Mouse (Mus musculus) forebrain, embryonic 15.5 days (tissue): ENCODE results near the gene Mnd1. TPM values are rescaled to one million over a fixed set of nuclear protein-coding genes. Genes with fewer than 3 reads are reported as not detected.

Source experiments
- ATAC-seq: fragments of 200-750 bp; cut with Nextera tagmentation; replicated peaks from 2 replicates; pipeline ENCODE4 v1.8.0; 2017; ENCODE audit warnings: mild to moderate bottlenecking, moderate TSS enrichment, moderate library complexity
- H3K27ac ChIP-seq: fragments of 300-500 bp; sonication (generic); replicated peaks from 2 replicates; pipeline ENCODE4 v1.5.1; 2015; ENCODE audit warnings: mild to moderate bottlenecking, inconsistent platforms
- H3K27me3 ChIP-seq: fragments of 300-500 bp; sonication (generic); 2 replicates; pipeline ENCODE4 v1.6.1; 2015; ENCODE audit warnings: inconsistent platforms
- H3K36me3 ChIP-seq: fragments of 300-500 bp; sonication (generic); 2 replicates; pipeline ENCODE4 v1.6.1; 2015; ENCODE audit warnings: mild to moderate bottlenecking, inconsistent platforms
- H3K4me1 ChIP-seq: fragments of 300-500 bp; sonication (generic); 2 replicates; pipeline ENCODE4 v1.6.1; 2015; ENCODE audit warnings: inconsistent platforms
- H3K4me2 ChIP-seq: fragments of 300-500 bp; sonication (generic); replicated peaks from 2 replicates; pipeline ENCODE4 v1.6.1; 2015; ENCODE audit warnings: mild to moderate bottlenecking, inconsistent platforms
- H3K4me3 ChIP-seq: fragments of 300-500 bp; sonication (generic); 2 replicates; pipeline ENCODE4 v1.5.1; 2015; ENCODE audit warnings: mild to moderate bottlenecking, inconsistent platforms
- H3K9ac ChIP-seq: fragments of 300-500 bp; sonication (generic); replicated peaks from 2 replicates; pipeline ENCODE4 v1.6.1; 2015; ENCODE audit warnings: mild to moderate bottlenecking, inconsistent platforms
- H3K9me3 ChIP-seq: fragments of 300-500 bp; sonication (generic); 2 replicates; pipeline ENCODE4 v1.6.1; 2016; ENCODE audit warnings: inconsistent platforms
- WGBS: fragments of 180-500 bp; shearing (Covaris S2); methylation state at CpG from one replicate; pipeline ENCODE4 v1.1.7; 2015; ENCODE audit warnings: mixed read lengths; 5-methylcytosine and 5-hydroxymethylcytosine counted together
- polyA plus RNA-seq: library from polyadenylated mRNA; unstranded; fragments of >200 nt; fragmentation: Nextera tagmentation; extraction: Ambion mirVana; gene quantifications from 2 replicates; pipeline ENCODE4 v1.2.1, GENCODE M21; 2015

Mnd1 gene
- 2.5 and 3.9 TPM in 2 replicates for polyA plus RNA-seq

GRCm38 (mm10) chr3:84155558-84156006, at the start of gene Mnd1:
Gene Mnd1, minus strand, starts transcription at chr3:84155786.
- peak; percentile 97 for ATAC-seq
- Histone ChIP-seq H3K36me3 (peaks cover 22% of the 10 kb centered on the region), H3K9me3 (no peaks in the 10 kb centered on the region), H3K4me2 (peak within 1 kb of the TSS; percentile 99), H3K27ac (peak within 1 kb of the TSS; percentile 43; the same call in 1 of the 2 replicates), H3K4me3 (peak within 1 kb of the TSS; percentile 58), H3K4me1 (peaks cover 14% of the 10 kb centered on the region), H3K27me3 (no peaks in the 10 kb centered on the region), H3K9ac (peak within 1 kb of the TSS; percentile 55)
- WGBS, result under 1% methylated on average over 29 of the region's 29 CpGs

DNA sequence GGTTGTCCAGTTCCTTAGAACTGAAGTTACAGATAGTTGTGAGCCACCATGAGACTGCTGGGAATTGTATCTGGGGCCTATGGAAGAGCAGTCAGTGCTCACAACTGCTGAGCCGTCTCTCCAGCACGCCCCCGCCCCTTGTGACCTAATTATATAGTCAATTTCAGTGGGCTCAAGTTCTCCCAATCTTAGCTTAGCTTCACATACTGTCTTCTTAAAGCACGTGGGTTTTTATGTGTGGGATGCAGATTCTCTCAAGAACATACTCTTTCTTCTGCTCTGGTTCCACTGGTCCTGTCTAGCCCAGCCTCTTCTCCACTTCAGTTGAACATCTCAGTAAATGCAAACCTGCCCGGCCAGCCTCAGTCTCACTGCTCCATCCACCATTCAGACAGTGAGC, 49.1 kb upstream of the Mnd1 start:
- Histone ChIP-seq H3K4me2 (no peak overlapping the region), H3K9ac (no peak overlapping the region), H3K4me3 (no peak overlapping the region), H3K9me3 (no peaks in the 10 kb centered on the region), H3K27ac (no peak overlapping the region), H3K36me3 (peaks cover 51% of the 10 kb centered on the region), H3K4me1 (peaks cover 39% of the 10 kb centered on the region), H3K27me3 (no peaks in the 10 kb centered on the region)
- WGBS, result 83% methylated on average over 5 of the region's 5 CpGs
- ATAC-seq, result no peak

- WGBS, result 16% methylated on average over 13 of the region's 13 CpGs
- H3K27ac ChIP-seq, result peak overlapping the region; percentile 88
- no peaks in the 10 kb centered on the region for H3K27me3 ChIP-seq
- no peaks in the 10 kb centered on the region for H3K9me3 ChIP-seq
- ATAC-seq, result peak; percentile 89
- no peak overlapping the region for H3K4me3 ChIP-seq
- H3K4me2 ChIP-seq, result no peak overlapping the region
- peaks cover 30% of the 10 kb centered on the region for H3K36me3 ChIP-seq
- no peak overlapping the region for H3K9ac ChIP-seq
- H3K4me1 ChIP-seq, result peaks cover 19% of the 10 kb centered on the region
These were observed 45.2 kb upstream of the Mnd1 start for GRCm38 (mm10) chr3:84200559-84201420.

DNA sequence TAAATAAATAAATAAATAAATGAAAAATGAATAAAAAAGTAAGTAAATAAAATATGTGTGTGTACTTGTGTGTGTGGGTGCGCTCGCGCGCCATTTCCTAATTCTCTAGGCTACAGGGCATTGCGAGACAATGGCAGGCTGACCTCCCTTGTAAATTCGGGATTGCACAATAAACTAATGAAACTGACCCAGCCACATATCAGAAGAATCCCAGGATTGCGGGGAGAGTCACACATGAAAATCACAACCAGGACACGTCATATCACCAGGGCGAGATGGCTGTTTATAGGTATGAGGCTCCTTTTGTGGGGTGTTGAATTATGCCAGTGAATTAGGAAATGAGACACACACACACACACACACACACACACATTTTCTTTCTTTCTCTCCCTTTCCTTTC, 43.9 kb upstream of the Mnd1 start:
- no peak overlapping the region for H3K4me2 ChIP-seq
- WGBS, result 94% methylated on average over 9 of the region's 9 CpGs
- peaks cover 19% of the 10 kb centered on the region for H3K4me1 ChIP-seq
- 0 out of 2 replicates have a peak overlapping the region, but pooled peaks have one; percentile 34 for H3K27ac ChIP-seq
- no peaks in the 10 kb centered on the region for H3K27me3 ChIP-seq
- ATAC-seq, result no peak
- H3K36me3 ChIP-seq, result peaks cover 24% of the 10 kb centered on the region
- H3K4me3 ChIP-seq, result no peak overlapping the region
- no peak overlapping the region for H3K9ac ChIP-seq
- no peaks in the 10 kb centered on the region for H3K9me3 ChIP-seq

DNA sequence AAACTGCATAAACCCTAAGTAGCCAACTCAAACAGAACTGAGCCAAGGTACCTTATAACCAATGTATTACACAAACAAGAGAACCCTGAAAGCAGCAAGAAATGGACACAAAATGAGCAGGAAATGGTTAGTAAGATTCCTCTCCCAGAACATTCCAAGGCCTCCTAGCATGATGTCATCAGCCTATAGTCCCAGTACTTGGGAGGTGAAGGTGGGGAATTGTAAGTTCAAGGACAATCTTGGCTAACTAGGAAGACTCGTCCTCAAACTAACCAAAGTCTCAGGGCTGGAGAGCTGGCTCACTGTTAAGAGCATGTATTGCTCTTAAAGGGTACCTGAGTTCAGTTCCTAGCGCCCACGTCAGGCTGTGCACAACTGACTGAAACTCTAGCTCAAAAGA, 42.6 kb upstream of the Mnd1 start:
- Histone ChIP-seq H3K9me3 (no peaks in the 10 kb centered on the region), H3K9ac (no peak overlapping the region), H3K27me3 (no peaks in the 10 kb centered on the region), H3K4me3 (no peak overlapping the region), H3K4me2 (no peak overlapping the region), H3K27ac (no peak overlapping the region), H3K4me1 (peaks cover 19% of the 10 kb centered on the region), H3K36me3 (peaks cover 30% of the 10 kb centered on the region)
- ATAC-seq, result no peak
- WGBS, result 94% methylated on average over 3 of the region's 3 CpGs

DNA sequence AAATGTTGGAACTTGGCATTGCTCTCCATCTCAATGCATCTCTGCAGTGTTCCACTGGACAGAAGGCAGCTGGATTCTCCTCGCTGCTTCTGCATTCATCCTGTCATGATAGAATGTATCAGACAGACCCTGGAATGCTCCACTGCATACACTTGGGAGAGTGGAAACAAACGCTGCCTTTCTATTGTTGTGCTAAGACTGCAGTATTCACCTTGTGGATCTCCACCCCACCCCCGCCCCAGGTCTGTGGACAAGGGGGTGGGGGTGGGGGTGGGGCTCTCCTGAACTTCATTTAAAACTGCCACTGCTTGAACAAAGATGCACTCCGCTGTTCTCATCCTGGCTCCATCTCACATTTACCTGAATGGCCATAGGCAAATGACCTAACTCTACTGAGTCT, 38.3 kb upstream of the Mnd1 start:
- peaks cover 56% of the 10 kb centered on the region for H3K36me3 ChIP-seq
- peaks cover 20% of the 10 kb centered on the region; the same call in 1 of the 2 replicates for H3K4me1 ChIP-seq
- no peak overlapping the region for H3K9ac ChIP-seq
- no peak overlapping the region for H3K27ac ChIP-seq
- H3K4me3 ChIP-seq, result no peak overlapping the region
- no peaks in the 10 kb centered on the region for H3K9me3 ChIP-seq
- no peak for ATAC-seq
- no peak overlapping the region for H3K4me2 ChIP-seq
- no peaks in the 10 kb centered on the region for H3K27me3 ChIP-seq
- 56% methylated on average over 4 of the region's 4 CpGs for WGBS

GRCm38 (mm10) chr3:84191141-84191881, 35.7 kb upstream of the Mnd1 start:
- Histone ChIP-seq H3K9me3 (no peaks in the 10 kb centered on the region), H3K36me3 (peaks cover 58% of the 10 kb centered on the region), H3K9ac (no peak overlapping the region), H3K27me3 (no peaks in the 10 kb centered on the region), H3K4me2 (no peak overlapping the region), H3K4me1 (peaks cover 20% of the 10 kb centered on the region; the same call in 1 of the 2 replicates), H3K4me3 (no peak overlapping the region), H3K27ac (no peak overlapping the region)
- 55% methylated on average over 21 of the region's 21 CpGs for WGBS
- ATAC-seq, result 0 out of 2 replicates have a peak, but pooled peaks have one; percentile 1

DNA sequence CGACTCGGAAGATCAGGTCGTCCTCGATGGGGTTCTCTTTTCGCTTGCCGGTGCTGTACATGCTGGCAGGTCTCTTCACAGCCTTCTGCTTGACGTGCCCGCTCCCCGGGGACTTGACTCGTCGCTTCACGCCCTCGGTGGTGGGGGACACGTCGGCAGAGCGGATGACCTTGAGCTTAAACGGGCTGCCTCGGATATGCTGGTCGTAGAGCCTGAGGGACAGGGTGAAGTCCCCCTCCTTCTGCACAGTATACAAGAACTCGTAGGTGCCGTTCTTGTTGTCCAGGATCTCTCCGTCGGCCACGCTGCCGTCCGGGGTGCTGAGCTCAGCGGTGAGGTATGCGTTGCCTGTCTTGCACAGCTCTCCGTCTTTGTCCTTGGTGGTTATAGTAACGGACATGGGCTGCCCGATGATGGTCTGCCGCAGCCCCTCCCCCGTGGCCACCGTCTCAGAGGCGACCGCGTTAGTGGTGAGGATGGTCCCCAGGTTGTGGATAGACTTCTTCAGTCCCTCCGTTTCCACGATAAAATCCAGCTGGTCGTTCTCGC, 35.0 kb upstream of the Mnd1 start:
- peak; percentile 42 for ATAC-seq
- Histone ChIP-seq H3K9ac (no peak overlapping the region), H3K27ac (no peak overlapping the region)

GRCm38 (mm10) chr3:84189629-84190173, 34.1 kb upstream of the Mnd1 start:
- peaks cover 53% of the 10 kb centered on the region for H3K36me3 ChIP-seq
- H3K4me2 ChIP-seq, result no peak overlapping the region
- no peaks in the 10 kb centered on the region for H3K27me3 ChIP-seq
- H3K27ac ChIP-seq, result no peak overlapping the region
- no peak overlapping the region for H3K4me3 ChIP-seq
- peaks cover 20% of the 10 kb centered on the region; the same call in 1 of the 2 replicates for H3K4me1 ChIP-seq
- ATAC-seq, result no peak
- H3K9me3 ChIP-seq, result no peaks in the 10 kb centered on the region; the same call in 1 of the 2 replicates
- no peak overlapping the region for H3K9ac ChIP-seq
- WGBS, result 65% methylated on average over 10 of the region's 10 CpGs

More for the DNA sequence above, 35.0 kb upstream of the Mnd1 start:
- no peak overlapping the region for H3K4me2 ChIP-seq
- 32% methylated on average over 41 of the region's 41 CpGs for WGBS
- no peak overlapping the region for H3K4me3 ChIP-seq
- H3K27me3 ChIP-seq, result no peaks in the 10 kb centered on the region
- H3K4me1 ChIP-seq, result peaks cover 20% of the 10 kb centered on the region; the same call in 1 of the 2 replicates
- peaks cover 53% of the 10 kb centered on the region for H3K36me3 ChIP-seq
- H3K9me3 ChIP-seq, result no peaks in the 10 kb centered on the region

DNA sequence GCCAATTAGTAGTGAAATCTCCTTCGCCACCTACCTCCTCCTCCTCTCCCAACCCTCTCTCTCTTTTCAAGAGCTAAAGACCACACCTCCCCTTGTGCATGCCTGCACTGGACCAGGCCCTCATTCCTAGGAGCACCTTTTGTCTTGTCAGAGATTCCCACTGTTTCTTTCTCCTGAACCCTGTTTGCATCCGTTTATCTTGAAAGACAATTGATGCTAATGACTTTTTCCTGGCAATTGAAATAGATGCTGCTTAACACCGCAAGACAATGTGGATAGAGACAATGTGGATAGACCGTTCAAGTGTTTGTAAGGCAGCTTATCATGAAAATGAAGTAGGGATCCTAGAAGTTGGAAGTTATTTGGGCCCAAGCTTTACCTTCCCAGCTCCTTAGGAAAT, 26.1 kb upstream of the Mnd1 start:
- 20% methylated on average over 4 of the region's 4 CpGs for WGBS
- Histone ChIP-seq H3K27ac (no peak overlapping the region), H3K4me1 (peaks cover 23% of the 10 kb centered on the region), H3K4me3 (no peak overlapping the region), H3K9me3 (no peaks in the 10 kb centered on the region; the same call in 1 of the 2 replicates), H3K36me3 (peaks cover 20% of the 10 kb centered on the region), H3K27me3 (no peaks in the 10 kb centered on the region), H3K9ac (no peak overlapping the region), H3K4me2 (no peak overlapping the region)
- no peak for ATAC-seq

- Histone ChIP-seq H3K4me3 (no peak overlapping the region), H3K9me3 (no peaks in the 10 kb centered on the region; the same call in 1 of the 2 replicates), H3K27me3 (no peaks in the 10 kb centered on the region), H3K4me1 (peaks cover 23% of the 10 kb centered on the region), H3K36me3 (peaks cover 26% of the 10 kb centered on the region), H3K9ac (no peak overlapping the region), H3K27ac (peak overlapping the region; percentile 42; the same call in 1 of the 2 replicates), H3K4me2 (no peak overlapping the region)
- ATAC-seq, result no peak
- WGBS, result 19% methylated on average over 8 of the region's 8 CpGs
These were observed 25.5 kb upstream of the Mnd1 start for GRCm38 (mm10) chr3:84181102-84181501.
